Mouse (Mus musculus) urinary bladder, postnatal 4 days (tissue): Measurements from ENCODE around the gene Tenm2.

Experiments used
- DNase-seq, 2 experiments: peaks; one replicate each; pipeline ENCODE4 v3.0.0; 2021 to 2022; ENCODE audit warnings: low spot score in 2 of 2

Gene Tenm2

GRCm38 (mm10) chr11:36902302-36902701 is 333.5 kb downstream of the Tenm2 start:
- DNase-seq = no peak

DNA sequence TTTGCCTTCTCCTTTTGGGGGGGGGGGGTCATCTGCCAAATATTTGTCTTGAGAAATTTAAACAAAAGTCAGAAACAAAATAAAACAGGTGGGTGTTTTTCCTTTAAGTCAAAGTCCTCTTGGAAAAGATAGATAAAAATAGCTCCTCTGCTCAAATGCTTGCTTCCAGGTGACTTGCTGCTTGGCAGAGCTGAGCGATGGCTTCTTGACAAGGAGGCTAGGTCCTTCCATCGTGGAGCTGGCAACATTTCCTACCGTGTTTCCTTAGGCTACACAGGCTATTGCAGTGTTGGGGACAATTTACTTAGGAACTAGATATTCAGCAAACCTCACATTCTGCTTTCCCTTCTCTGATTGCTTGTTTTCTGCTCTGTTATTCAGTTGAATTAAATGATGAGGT is 342.7 kb downstream of the Tenm2 start:
- DNase-seq = no peak

DNA sequence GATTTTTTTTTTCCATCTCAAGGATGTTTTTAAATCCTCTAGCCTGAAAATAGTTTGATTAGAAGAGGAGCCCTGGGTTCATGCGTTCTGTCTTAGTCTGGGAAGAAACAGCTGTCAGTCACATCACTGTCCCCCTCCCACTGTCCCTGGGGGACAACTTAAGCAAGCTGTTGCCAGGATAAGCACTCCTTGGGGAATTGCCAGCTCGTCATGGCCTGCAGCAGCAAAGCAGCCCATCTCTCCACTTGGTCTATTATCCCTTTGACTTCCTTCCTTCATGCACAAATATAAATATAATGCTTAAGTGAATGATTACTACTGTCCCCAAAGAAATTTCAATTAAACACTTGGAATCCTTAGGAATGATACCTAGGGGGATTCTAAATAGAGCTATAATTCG is 344.7 kb downstream of the Tenm2 start:
- no peak for DNase-seq

DNA sequence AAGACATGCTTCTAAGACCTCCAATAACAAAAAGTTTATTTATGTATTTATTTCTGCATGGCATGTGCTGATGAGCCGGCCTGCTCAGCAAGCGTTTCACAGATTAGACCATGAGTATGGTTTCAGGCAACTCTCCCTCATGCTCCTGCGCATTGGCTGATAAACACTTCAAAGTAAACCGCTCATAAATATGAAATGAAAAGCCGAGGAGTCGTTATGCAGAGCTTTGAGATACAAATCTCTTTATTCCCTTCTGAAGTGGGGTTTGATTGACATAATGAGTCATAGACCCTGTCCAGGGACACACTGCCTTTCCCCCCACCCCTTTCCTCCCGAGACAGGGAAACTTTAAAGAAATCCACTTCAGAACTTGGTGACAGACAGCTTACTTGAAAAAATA is 348.3 kb downstream of the Tenm2 start:
- DNase-seq = no peak

DNA sequence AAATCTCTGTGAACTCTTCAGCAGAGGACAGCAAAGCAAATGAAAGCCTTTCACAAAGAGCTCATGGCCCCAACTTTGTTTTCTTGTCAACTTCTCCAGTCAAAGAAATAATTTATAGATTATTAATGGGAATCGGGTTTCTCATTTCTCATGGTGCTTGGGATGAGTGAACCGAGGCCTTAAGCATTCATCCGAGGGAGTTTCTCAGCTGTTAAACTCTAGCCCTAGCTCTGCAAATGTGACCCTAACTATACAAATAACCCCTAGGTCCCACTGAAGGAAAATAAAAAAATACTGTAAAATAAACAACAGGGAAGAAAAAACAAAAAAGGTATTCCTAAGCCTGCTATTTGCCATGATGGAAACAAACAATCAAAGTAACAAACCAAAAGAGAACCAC is 349.6 kb downstream of the Tenm2 start:
- no peak for DNase-seq

DNA sequence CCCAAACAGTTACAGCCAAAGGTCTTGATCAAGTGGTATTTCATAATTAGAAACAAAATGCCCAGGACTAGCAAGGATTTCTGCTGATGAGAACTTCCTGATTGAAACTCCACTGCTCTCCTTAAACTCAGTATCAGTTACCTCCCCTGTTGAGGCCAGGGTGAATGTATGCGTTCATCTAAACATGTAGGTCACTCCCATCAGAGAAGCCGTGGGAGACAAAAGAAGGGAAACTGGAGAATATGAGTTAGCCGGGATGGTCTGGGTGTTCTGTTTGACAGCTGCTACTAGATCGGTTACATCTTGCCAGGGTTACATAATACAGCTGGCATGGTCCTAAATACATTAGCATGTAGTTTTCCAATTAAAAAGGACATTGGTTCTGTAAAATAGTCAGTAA is 362.8 kb downstream of the Tenm2 start:
- DNase-seq = no peak

- DNase-seq = no peak
Observed at GRCm38 (mm10) chr11:36870548-36870947, 365.2 kb downstream of the Tenm2 start.

DNA sequence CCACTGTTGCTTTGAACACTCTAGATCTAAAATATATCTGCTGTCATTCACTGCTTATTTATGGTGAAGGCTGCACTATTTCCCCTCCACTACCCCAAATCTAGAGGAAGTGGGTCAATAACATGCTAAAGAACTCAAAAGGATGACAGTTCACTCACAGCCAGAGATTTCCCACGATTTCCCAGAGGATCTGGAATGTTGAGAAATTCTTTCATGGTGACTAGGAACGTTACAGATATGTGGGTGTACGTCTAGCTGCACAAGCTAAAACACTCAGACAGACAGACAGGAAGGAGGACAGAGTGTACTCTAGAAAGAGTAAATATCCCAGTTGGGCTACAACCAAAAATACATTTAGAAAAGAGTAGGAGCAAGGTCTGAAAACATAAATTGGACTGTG is 384.1 kb downstream of the Tenm2 start:
- DNase-seq = no peak

DNA sequence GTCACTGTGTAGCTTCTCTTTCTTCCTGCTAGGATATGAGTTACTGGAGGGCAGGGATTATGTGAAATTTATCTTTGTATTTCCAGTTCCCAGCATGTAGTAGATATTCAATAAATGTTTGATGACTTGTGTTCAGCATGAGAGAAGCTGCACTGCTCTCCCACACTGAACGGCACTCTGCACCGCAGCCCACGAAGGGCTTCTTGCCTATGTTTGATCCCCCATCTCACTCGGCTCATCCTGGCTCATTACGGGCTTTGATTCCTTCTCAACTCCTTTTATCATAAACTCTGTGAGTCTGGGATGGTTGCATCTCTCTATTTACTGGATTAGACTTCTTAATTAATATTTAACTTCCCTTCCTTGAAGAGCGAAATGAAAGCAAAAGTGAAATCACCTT is 388.3 kb downstream of the Tenm2 start:
- no peak for DNase-seq

GRCm38 (mm10) chr11:36832855-36833254 is 402.9 kb downstream of the Tenm2 start:
- DNase-seq = no peak

DNA sequence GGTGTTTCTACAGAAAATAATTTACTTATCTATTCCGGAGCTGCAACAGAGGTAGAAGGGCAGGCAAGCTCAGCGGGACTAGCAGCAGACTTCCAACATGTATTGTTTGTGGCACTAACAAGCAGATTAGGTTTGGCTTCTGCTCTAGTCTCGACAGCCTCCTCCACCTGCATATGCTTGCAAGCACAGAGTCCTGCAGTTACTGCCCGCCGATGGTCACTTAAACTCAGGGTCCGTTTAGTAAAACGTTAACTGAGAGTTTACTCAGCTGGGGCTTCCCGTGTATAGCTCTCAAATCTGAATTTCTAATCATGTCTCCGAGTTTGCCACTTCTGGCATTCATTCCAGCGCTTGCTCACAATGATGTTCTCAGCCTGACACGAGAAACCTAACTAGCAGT is 404.3 kb downstream of the Tenm2 start:
- no peak for DNase-seq

- DNase-seq = no peak
Observed at GRCm38 (mm10) chr11:36824666-36825065, 411.1 kb downstream of the Tenm2 start.

- no peak for DNase-seq
Observed at GRCm38 (mm10) chr11:36804615-36805014, 431.1 kb downstream of the Tenm2 start.

DNA sequence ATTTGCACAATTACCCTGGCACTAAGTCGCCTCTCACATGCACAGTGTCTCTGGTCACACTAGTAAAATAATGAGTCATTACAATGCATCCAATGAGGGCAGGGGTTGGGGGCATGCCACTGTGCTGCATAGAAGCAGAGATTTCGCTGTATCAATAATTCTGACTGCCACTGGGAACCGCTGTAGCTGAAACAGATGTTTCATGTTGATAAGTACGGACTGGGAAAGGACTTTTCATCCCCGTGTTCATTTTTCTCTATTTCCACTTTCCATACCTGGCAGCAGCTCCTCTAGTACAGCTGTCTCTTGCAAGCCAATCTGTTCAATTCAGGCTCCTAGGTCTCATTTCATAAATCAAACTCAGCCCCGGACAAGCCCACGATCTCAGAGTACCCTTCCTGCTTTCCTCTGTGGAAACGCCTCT is 433.5 kb downstream of the Tenm2 start:
- DNase-seq = no peak

DNA sequence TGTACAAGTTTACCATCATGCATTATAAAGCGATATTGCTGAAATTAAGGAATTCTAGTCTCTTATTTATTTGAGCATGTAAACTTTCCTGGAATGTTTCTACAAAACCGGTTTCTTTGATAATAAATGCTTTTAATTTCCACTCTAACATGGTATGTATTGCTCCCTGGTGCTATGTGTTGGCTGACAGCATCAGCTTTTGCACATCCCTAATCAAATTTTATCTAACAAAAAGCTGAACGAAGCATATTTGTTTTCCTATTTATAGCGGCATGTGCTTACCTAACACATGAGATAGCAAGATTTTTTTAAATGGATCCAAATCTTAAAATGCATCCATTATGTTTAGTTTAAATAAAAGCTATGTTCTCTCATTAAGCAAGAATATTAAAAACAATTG is 434.1 kb downstream of the Tenm2 start:
- DNase-seq = no peak

- no peak for DNase-seq
Observed at GRCm38 (mm10) chr11:36799409-36799808, 436.4 kb downstream of the Tenm2 start.

GRCm38 (mm10) chr11:36758009-36758408 is 477.8 kb downstream of the Tenm2 start:
- DNase-seq = no peak

DNA sequence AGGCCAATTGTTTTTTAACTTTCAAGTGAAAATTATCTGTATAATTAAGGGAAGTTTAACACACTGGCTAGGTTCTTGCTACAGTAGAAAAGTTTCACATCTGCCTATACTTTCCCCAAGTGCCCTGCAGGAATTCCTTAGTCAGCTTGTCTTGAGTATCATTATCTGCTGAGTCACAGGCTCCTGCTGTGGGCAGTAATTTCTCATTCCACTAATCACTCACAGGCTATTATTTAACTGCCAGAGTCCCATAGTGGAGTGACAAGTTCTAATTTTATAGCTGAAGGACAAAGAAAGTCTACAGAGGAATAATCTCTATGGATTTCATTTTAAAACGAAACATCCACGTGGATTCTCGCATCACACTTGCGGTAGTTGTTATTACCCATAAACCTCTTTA is 489.5 kb downstream of the Tenm2 start:
- no peak for DNase-seq

- no peak for DNase-seq
Observed at GRCm38 (mm10) chr11:36727800-36728199, 508.0 kb downstream of the Tenm2 start.

GRCm38 (mm10) chr11:36702881-36703280 is 532.9 kb downstream of the Tenm2 start:
- DNase-seq = no peak

- DNase-seq = no peak
Observed at GRCm38 (mm10) chr11:36700951-36701350, 534.8 kb downstream of the Tenm2 start.

DNA sequence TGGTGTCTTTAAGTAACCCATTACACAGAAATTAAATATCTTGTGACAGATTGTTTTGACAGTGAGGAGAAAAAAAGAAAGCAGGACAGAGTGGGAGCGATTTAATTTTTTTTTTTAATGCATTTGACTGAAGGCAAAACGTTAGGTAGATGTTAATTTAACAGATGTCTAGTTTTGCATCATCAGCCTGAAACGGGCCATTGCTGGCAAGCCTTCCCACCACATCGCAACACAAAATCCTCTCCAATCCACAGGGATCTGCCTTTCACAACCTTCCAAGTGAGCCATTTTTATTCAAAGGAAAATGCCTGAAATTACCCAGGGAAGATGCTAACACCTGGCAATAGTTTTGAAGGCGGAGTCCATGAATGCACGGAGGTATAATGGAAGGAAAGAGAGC is 535.6 kb downstream of the Tenm2 start:
- DNase-seq = no peak

DNA sequence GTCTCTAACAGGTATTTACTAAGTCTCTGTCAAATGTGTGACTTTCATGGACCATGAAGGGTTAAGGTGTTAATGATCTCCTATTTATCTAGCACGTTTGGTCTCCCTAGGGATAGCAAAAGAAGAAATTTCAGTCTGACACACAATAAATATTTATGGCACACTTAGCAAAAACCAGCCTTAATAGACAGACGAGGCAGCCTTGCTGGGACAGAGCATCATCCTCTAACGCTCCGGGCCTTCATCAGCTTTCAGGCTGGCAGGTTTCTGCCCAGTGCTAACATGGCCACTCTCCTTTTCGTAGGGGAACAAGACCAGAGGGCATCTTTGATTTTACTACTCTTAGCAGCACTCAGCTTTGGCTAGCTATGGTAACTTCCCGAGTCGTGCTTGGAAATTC is 537.5 kb downstream of the Tenm2 start:
- DNase-seq = no peak

GRCm38 (mm10) chr11:36697816-36698215 is 537.9 kb downstream of the Tenm2 start:
- no peak for DNase-seq
